Mouse (Mus musculus) myocyte (in vitro differentiated cells): Measurements from ENCODE around the gene Cdh5.

Experiments used
- E2F4 ChIP-seq: IDR thresholded peaks from one replicate; pipeline ENCODE4 v1.6.1; 2011; ENCODE audit warnings: mild to moderate bottlenecking, control low read depth, moderate library complexity; ENCODE audit not compliant: insufficient read depth
- MAX ChIP-seq: IDR thresholded peaks from one replicate; pipeline ENCODE4 v1.6.1; 2011; ENCODE audit warnings: low read depth, mild to moderate bottlenecking, control low read depth
- MYOG ChIP-seq, 3 experiments: IDR thresholded peaks; one replicate each; pipeline ENCODE4 v1.6.1; 2011; ENCODE audit warnings: control low read depth in 2 of 3, low read depth in 2 of 3, mild to moderate bottlenecking in 2 of 3; ENCODE audit not compliant: insufficient read length in 2 of 3, control insufficient read depth in 1 of 3, insufficient read depth in 1 of 3
- POLR2A ChIP-seq: IDR thresholded peaks from one replicate; pipeline ENCODE4 v1.6.1; 2011; ENCODE audit warnings: low read depth, mild to moderate bottlenecking, control low read depth, moderate library complexity; ENCODE audit not compliant: insufficient read length
- SRF ChIP-seq: IDR thresholded peaks from one replicate; pipeline ENCODE4 v1.6.1; 2011; ENCODE audit warnings: low read depth; ENCODE audit not compliant: control insufficient read depth, insufficient read length
- TCF12 ChIP-seq: IDR thresholded peaks from one replicate; pipeline ENCODE4 v1.6.1; 2011; ENCODE audit warnings: mild to moderate bottlenecking, control low read depth; ENCODE audit not compliant: poor library complexity, insufficient read depth, severe bottlenecking

DNA sequence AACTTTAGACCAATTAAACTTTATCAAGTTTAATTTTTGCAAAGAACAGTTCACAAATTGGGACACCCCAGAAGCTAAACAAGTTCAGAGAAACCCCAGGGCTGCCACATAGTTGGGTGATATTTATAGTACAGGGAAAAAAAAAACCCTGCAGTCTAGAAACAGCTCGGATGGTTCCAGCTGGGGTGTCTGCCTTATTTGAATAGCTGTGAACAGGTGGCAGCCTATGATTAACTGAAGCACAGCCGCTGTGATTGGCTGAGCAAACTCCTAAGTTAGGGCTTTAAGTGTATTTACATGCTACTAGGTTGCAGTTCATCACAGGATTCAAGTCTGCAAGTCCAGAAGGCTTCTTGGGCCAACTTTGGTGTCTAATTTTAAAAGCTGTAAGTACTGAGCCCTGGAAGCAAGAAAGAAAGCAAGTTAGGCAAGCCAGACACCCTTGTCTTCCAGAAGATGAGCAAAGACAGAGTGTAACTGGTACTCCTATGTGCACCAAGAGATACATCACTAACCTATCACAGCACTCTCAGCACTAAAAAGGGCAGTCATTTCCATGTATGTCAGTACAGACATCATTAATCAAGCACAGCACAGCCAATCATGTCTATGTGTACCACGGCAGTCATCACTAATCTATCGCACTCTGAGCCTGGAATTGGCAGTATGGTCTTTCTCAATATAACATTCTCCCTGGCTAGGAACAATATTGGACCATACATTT lies 25.9 kb downstream of the Cdh5 start:
- TF ChIP-seq POLR2A: no peak
- no peak for TF ChIP-seq TCF12
- TF ChIP-seq E2F4: no peak
- peak in 1 of 3 experiments; percentile 84 for TF ChIP-seq MYOG (IDR thresholded peaks at IDR 0.05; ENCODE audit: control insufficient read depth in 1 of 3, insufficient read depth in 1 of 3, insufficient read length in 2 of 3, low read depth in 2 of 3)
- no peak for TF ChIP-seq SRF
- TF ChIP-seq MAX: no peak
